Mouse (Mus musculus): ENCODE measurements around the gene Tgfbi. TPM values are rescaled to one million over a fixed set of nuclear protein-coding genes. Genes with fewer than 3 reads are reported as not detected.

The Tgfbi gene
- total RNA-seq, 2 experiments from 2014 or later = 19.2 to 20.5 TPM

- DNase-seq = no peak
These were observed 11.3 kb upstream of the Tgfbi start for GRCm38 (mm10) chr13:56597831-56598612.

GRCm38 (mm10) chr13:56599511-56599910 is 9.8 kb upstream of the Tgfbi start:
- no peak for DNase-seq

- DNase-seq = peak; percentile 82
These were observed 9.0 kb upstream of the Tgfbi start for GRCm38 (mm10) chr13:56600216-56600890.

GRCm38 (mm10) chr13:56601199-56601598 is 8.1 kb upstream of the Tgfbi start:
- DNase-seq = peak; percentile 68

- no peak for DNase-seq
These were observed 3.8 kb upstream of the Tgfbi start for GRCm38 (mm10) chr13:56605503-56605902.

GRCm38 (mm10) chr13:56606724-56607123 is 2.6 kb upstream of the Tgfbi start:
- no peak for DNase-seq

- no peak for DNase-seq
These were observed 2.1 kb upstream of the Tgfbi start for GRCm38 (mm10) chr13:56607225-56607624.

- DNase-seq = no peak
These were observed 1.5 kb upstream of the Tgfbi start for GRCm38 (mm10) chr13:56607846-56608245.

GRCm38 (mm10) chr13:56611129-56611528 is 1.8 kb downstream of the Tgfbi start:
- no peak for DNase-seq

GRCm38 (mm10) chr13:56611741-56612140 is 2.4 kb downstream of the Tgfbi start:
- DNase-seq = no peak

GRCm38 (mm10) chr13:56612331-56612730 is 3.0 kb downstream of the Tgfbi start:
- peak; percentile 50 for DNase-seq

- DNase-seq = peak; percentile 78
These were observed 4.2 kb downstream of the Tgfbi start for GRCm38 (mm10) chr13:56613366-56613998.

- no peak for DNase-seq
These were observed 5.4 kb downstream of the Tgfbi start for GRCm38 (mm10) chr13:56614768-56615167.

- no peak for DNase-seq
These were observed 5.9 kb downstream of the Tgfbi start for GRCm38 (mm10) chr13:56615223-56615622.

GRCm38 (mm10) chr13:56615864-56616263 is 6.5 kb downstream of the Tgfbi start:
- DNase-seq = no peak

GRCm38 (mm10) chr13:56616386-56616785 is 7.1 kb downstream of the Tgfbi start:
- no peak for DNase-seq

GRCm38 (mm10) chr13:56617197-56617596 is 7.9 kb downstream of the Tgfbi start:
- no peak for DNase-seq

- DNase-seq = no peak
These were observed 13.0 kb downstream of the Tgfbi start for GRCm38 (mm10) chr13:56622201-56622757.

GRCm38 (mm10) chr13:56626524-56626923 is 17.2 kb downstream of the Tgfbi start:
- DNase-seq = peak; percentile 48

- DNase-seq = no peak
These were observed 20.8 kb downstream of the Tgfbi start for GRCm38 (mm10) chr13:56630081-56630480.

- DNase-seq = no peak
These were observed 21.2 kb downstream of the Tgfbi start for GRCm38 (mm10) chr13:56630552-56630951.

GRCm38 (mm10) chr13:56631332-56631731 is 22.0 kb downstream of the Tgfbi start:
- no peak for DNase-seq

GRCm38 (mm10) chr13:56634139-56634615 is 24.9 kb downstream of the Tgfbi start:
- DNase-seq = no peak
